Mouse (Mus musculus) cerebellum, adult 2 months (tissue): ENCODE measurements around the gene Arhgap15. TPM values are rescaled to one million over a fixed set of nuclear protein-coding genes. Genes with fewer than 3 reads are reported as not detected.

ENCODE experiments used
- DNase-seq, 2 experiments: peaks; one replicate each; pipeline ENCODE4 v3.0.0; 2021
- H3K27ac ChIP-seq: fragments of 200-500 bp; 2 replicates; pipeline ENCODE4 v1.5.1; 2012; ENCODE audit warnings: low read length, control low read depth, inconsistent platforms; ENCODE audit not compliant: insufficient read depth
- H3K27me3 ChIP-seq: fragments of 200-500 bp; 2 replicates; pipeline ENCODE4 v1.6.1; 2012; ENCODE audit warnings: inconsistent platforms, mild to moderate bottlenecking, low read length, moderate library complexity; ENCODE audit not compliant: control insufficient read depth, insufficient read depth
- H3K4me1 ChIP-seq: fragments of 200-500 bp; 2 replicates; pipeline ENCODE4 v1.6.1; 2011; ENCODE audit warnings: low read length; ENCODE audit not compliant: control insufficient read depth, insufficient read depth
- H3K4me3 ChIP-seq: fragments of 200-500 bp; replicated peaks from 2 replicates; pipeline ENCODE3; 2011; ENCODE audit warnings: mild to moderate bottlenecking, low read depth, low read length, control low read depth; ENCODE audit not compliant: insufficient read depth
- CTCF ChIP-seq: fragments of 200-500 bp; IDR thresholded peaks from 2 replicates; pipeline ENCODE4 v1.5.1; 2011; ENCODE audit warnings: low read depth, mild to moderate bottlenecking, control low read depth, low read length, moderate library complexity, borderline replicate concordance; ENCODE audit not compliant: insufficient read depth
- POLR2A ChIP-seq: fragments of 200-500 bp; IDR thresholded peaks from 2 replicates; pipeline ENCODE4 v1.6.1; 2011; ENCODE audit warnings: low read length, control low read depth, borderline replicate concordance; ENCODE audit not compliant: insufficient read depth
- WGBS: fragments of 180-500 bp; shearing (Covaris S2); methylation state at CpG from one replicate; pipeline ENCODE4 v1.1.7; 2018; 5-methylcytosine and 5-hydroxymethylcytosine counted together
- polyA plus RNA-seq: library from polyadenylated mRNA; depleted of rRNA; stranded (reverse); fragments of >200 nt; gene quantifications from 2 replicates; pipeline ENCODE4 v1.2.3, GENCODE M21; 2012

The Arhgap15 gene
- polyA plus RNA-seq, 1 experiment, result 2.3 TPM

GRCm38 (mm10) chr2:44389556-44389955, 640.9 kb downstream of the Arhgap15 start:
- Histone ChIP-seq H3K27me3 (no peaks in the 10 kb centered on the region; the same call in 1 of the 2 replicates), H3K4me3 (no peak overlapping the region), H3K27ac (no peak overlapping the region), H3K4me1 (no peaks in the 10 kb centered on the region)
- DNase-seq, result no peak
- TF ChIP-seq POLR2A, result no peak
- no peak for TF ChIP-seq CTCF
- 62% methylated on average over 4 of the region's 4 CpGs for WGBS

GRCm38 (mm10) chr2:44393789-44394188, 645.2 kb downstream of the Arhgap15 start:
- Histone ChIP-seq H3K4me1 (no peaks in the 10 kb centered on the region), H3K27me3 (no peaks in the 10 kb centered on the region; the same call in 1 of the 2 replicates), H3K27ac (no peak overlapping the region), H3K4me3 (no peak overlapping the region)
- no peak for DNase-seq
- TF ChIP-seq POLR2A (no peak), CTCF (no peak)
- 91% methylated on average over 8 of the region's 8 CpGs for WGBS

GRCm38 (mm10) chr2:44394956-44395501, 646.4 kb downstream of the Arhgap15 start:
- WGBS, result 68% methylated on average over 6 of the region's 6 CpGs
- Histone ChIP-seq H3K27me3 (no peaks in the 10 kb centered on the region; the same call in 1 of the 2 replicates), H3K4me3 (no peak overlapping the region), H3K4me1 (no peaks in the 10 kb centered on the region; the same call in 1 of the 2 replicates), H3K27ac (no peak overlapping the region)
- no peak for DNase-seq
- TF ChIP-seq CTCF, result no peak
- TF ChIP-seq POLR2A, result no peak

- no peak overlapping the region for H3K4me3 ChIP-seq
- no peaks in the 10 kb centered on the region; the same call in 1 of the 2 replicates for H3K4me1 ChIP-seq
- TF ChIP-seq CTCF, result no peak
- TF ChIP-seq POLR2A, result no peak
- WGBS, result 69% methylated on average over 2 of the region's 2 CpGs
- H3K27me3 ChIP-seq, result no peaks in the 10 kb centered on the region; the same call in 1 of the 2 replicates
- H3K27ac ChIP-seq, result no peak overlapping the region
- DNase-seq, result no peak
These were observed 647.0 kb downstream of the Arhgap15 start for GRCm38 (mm10) chr2:44395577-44395976.

GRCm38 (mm10) chr2:44397209-44397608, 648.6 kb downstream of the Arhgap15 start:
- DNase-seq, result no peak
- Histone ChIP-seq H3K27me3 (no peaks in the 10 kb centered on the region; the same call in 1 of the 2 replicates), H3K4me3 (no peak overlapping the region), H3K27ac (no peak overlapping the region), H3K4me1 (no peaks in the 10 kb centered on the region; the same call in 1 of the 2 replicates)
- no peak for TF ChIP-seq CTCF
- TF ChIP-seq POLR2A, result no peak
- 53% methylated on average over 1 of the region's 1 CpGs for WGBS

GRCm38 (mm10) chr2:44397735-44398337, 649.2 kb downstream of the Arhgap15 start:
- H3K4me3 ChIP-seq, result no peak overlapping the region
- no peaks in the 10 kb centered on the region; the same call in 1 of the 2 replicates for H3K27me3 ChIP-seq
- no peak for DNase-seq
- 74% methylated on average over 4 of the region's 4 CpGs for WGBS
- no peaks in the 10 kb centered on the region; the same call in 1 of the 2 replicates for H3K4me1 ChIP-seq
- TF ChIP-seq POLR2A (no peak), CTCF (no peak)
- no peak overlapping the region for H3K27ac ChIP-seq

- DNase-seq, result peak; percentile 19 to 74
- H3K4me3 ChIP-seq, result no peak overlapping the region
- H3K27ac ChIP-seq, result no peak overlapping the region
- no peaks in the 10 kb centered on the region; the same call in 1 of the 2 replicates for H3K4me1 ChIP-seq
- no peaks in the 10 kb centered on the region; the same call in 1 of the 2 replicates for H3K27me3 ChIP-seq
- TF ChIP-seq POLR2A (no peak), CTCF (no peak)
These were observed 650.7 kb downstream of the Arhgap15 start for GRCm38 (mm10) chr2:44399191-44399926.
